Mouse (Mus musculus) mesoderm, embryonic 11.5 days (tissue): ENCODE measurements at regions not wholly inside any gene's neighbourhood (a gene's known extent, or its start where the extent isn't known, plus 50 kb on each side); places are given as distances from the start of the nearest gene placed in this dataset.

Experiments
- DNase-seq: peaks from one replicate; pipeline ENCODE4 v3.0.0-alpha.2; 2012; ENCODE audit warnings: low read depth, low spot score

DNA sequence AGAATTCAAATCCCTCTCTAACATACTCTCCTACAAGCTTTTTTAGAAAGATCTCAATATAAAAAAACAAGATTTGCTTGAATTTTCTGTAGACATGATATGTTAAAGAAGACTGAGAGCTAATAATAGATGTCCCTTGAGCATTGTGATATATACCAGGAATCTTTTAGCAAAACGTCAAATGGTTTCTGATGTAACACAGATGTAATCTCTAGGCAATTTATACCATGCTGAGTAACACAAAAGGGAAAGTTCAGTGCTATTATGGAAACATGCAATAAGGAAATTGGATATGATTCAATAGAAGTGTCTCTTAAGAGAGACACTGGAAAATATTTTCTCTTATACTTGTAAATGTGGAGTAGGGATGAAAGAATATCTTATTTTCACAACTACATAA is 434.8 kb upstream of the Fsip2 start:
- peak; percentile 0 for DNase-seq

- peak; percentile 4 for DNase-seq
Observed at GRCm38 (mm10) chr2:82515165-82515564, 428.3 kb upstream of the Fsip2 start.

GRCm38 (mm10) chr2:82519951-82520350 is 423.5 kb upstream of the Fsip2 start:
- DNase-seq, result no peak

GRCm38 (mm10) chr2:82538958-82539357 is 404.5 kb upstream of the Fsip2 start:
- DNase-seq, result no peak

DNA sequence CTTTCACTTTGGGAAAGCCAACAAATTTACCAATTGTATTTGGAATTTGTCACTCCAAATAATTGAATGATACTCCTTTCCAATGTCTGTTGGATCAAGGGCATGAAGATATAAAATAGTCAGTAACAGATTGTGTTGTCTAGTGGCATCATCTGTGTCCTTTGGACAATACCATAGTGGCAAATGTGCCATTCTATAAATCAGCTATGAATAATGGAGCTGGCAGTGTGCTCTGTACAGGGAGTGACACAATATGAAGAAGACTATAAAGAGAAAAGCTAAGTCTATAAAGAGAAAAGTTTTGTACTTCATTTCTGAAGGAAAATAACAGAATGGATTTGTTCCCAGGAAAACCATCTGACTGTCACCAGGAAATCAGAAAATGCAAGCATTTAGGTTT is 402.8 kb upstream of the Fsip2 start:
- DNase-seq, result no peak

GRCm38 (mm10) chr2:82570358-82570757 is 373.1 kb upstream of the Fsip2 start:
- DNase-seq, result no peak

- no peak for DNase-seq
Observed at GRCm38 (mm10) chr2:82572099-82572498, 371.3 kb upstream of the Fsip2 start.

- DNase-seq, result no peak
Observed at GRCm38 (mm10) chr2:82573841-82574240, 369.6 kb upstream of the Fsip2 start.

DNA sequence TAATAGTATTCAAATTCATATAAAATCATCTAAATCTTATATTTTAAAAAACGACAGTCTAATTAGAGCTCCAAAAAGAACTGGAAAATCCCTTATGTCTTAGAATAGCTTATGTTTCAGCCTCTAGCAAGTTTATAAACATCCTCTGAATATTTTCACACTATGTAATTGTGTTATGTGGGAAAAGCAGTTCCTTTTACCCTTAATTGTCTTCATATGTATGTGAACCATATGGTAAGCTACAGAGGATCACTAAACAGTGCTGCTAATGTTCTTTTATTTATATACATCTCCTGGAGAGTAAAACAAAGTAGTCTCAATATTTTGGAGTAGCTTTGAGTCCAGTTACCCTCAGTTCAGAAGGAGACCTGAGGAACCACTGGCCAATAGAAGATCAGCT is 363.8 kb upstream of the Fsip2 start:
- no peak for DNase-seq

GRCm38 (mm10) chr2:82616185-82616584 is 327.2 kb upstream of the Fsip2 start:
- no peak for DNase-seq

GRCm38 (mm10) chr2:82620553-82620952 is 322.9 kb upstream of the Fsip2 start:
- DNase-seq, result peak; percentile 66

GRCm38 (mm10) chr2:82644428-82644827 is 299.0 kb upstream of the Fsip2 start:
- DNase-seq, result no peak
